Mouse (Mus musculus): ENCODE results near the gene Mms22l. TPM values are rescaled to one million over a fixed set of nuclear protein-coding genes. Genes with fewer than 3 reads are reported as not detected.

Gene Mms22l
- total and polyA plus RNA-seq, 2 experiments from 2014 or later = 4.5 to 7.1 TPM

DNA sequence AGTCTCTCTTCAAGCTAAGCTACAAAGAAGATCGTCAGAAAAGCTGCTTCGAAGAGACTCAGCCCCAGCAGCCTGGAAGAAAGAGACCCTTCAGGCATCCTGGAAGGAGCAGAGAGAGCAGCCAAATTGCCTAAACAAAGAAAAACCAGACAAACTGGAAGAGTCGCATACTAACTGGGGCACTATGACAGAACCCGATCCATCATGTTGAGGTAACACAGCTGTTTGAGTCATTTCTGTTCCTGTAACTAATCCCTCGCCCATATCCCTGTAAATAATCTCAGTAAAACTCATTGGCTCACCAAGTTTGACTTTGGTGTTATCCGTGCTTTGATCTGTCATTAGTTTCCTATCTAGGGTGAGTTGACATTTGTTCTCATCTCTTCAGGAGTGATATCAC, 123.8 kb downstream of the Mms22l start:
- H3K4me3 ChIP-seq (ENCODE audit: low read depth, low read length) = no peak overlapping the region
- no peaks in the 10 kb centered on the region for H3K27me3 ChIP-seq (ENCODE audit: insufficient read depth, low read length)
- no peak overlapping the region for H3K9ac ChIP-seq
- H3K9me3 ChIP-seq (ENCODE audit: low read length) = no peaks in the 10 kb centered on the region
- no peak for ATAC-seq
- no peaks in the 10 kb centered on the region for H3K4me1 ChIP-seq (ENCODE audit: insufficient read depth)
- no peak overlapping the region for H3K27ac ChIP-seq (ENCODE audit: low read depth, low read length)
- WGBS = 72% methylated on average over 6 of the region's 6 CpGs
- no peak for DNase-seq
- no peak for TF ChIP-seq CTCF (IDR thresholded peaks at IDR 0.05; ENCODE audit: low read depth)
- no peaks in the 10 kb centered on the region for H3K36me3 ChIP-seq (ENCODE audit: insufficient read depth)
- no peak overlapping the region for H3K4me2 ChIP-seq (ENCODE audit: low read depth)

DNA sequence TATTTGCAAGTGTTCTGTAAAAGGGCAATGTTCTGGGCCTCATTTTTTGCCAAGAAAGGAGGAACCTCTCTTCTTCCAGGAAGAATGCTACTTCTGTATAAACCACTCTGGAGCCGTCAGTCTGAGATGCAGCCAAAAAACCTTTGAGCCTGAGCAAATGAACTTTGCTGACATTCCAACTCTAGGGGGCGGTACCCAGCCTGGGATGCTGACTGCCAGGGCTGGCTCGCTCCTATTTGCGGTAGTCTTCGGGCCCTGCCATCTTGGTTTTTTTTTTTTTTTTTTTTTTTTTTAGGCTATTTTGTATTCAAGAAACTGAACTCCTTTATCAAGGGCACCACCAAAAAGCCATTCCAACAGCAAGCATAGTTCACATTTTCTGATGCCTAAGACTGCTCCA, 124.2 kb downstream of the Mms22l start:
- 0 out of 2 replicates have a peak, but pooled peaks have one; percentile 18 for ATAC-seq
- DNase-seq = no peak
- no peak overlapping the region for H3K9ac ChIP-seq

DNA sequence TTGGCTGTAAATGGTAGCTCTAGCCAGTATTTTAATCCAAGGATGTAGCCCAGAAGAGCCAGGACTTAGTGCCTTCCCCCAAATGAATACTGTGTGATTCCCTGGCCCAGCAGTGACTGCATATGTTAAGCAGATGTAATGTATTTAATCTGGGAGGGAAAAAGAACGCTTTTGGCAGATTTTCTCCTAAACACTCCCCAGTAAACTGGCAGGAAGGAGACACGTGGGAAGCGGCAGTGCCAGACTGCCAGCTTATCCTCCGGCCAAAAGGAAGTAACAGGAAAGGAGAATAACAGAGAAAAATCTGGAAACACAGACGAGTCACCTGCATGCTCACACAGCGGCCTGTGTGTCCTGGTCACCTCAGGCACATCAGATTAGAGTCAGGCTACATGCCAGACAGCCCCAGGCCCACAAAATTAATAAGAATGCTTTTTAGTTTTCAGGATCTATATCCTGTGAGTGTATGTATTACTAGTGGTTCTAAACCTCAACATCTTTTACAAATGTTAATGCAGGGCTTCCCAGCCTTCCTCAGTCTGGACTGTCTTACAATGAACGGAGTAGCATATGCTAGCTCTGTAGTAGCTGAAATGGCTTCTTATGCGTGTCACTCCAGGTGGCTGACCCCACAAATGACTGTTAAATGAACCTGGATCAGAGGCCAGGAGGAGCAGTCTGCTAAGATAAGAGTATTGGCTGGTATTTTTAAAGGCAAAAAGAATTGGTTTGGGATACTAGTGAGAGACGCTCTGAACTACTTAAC, 125.4 kb downstream of the Mms22l start:
- DNase-seq (peak; percentile 77), ATAC-seq (peak; percentile 92)
- H3K36me3 ChIP-seq (ENCODE audit: insufficient read depth) = no peaks in the 10 kb centered on the region
- no peaks in the 10 kb centered on the region for H3K4me1 ChIP-seq (ENCODE audit: insufficient read depth)
- no peaks in the 10 kb centered on the region for H3K27me3 ChIP-seq (ENCODE audit: insufficient read depth, low read length)
- WGBS = 53% methylated on average over 9 of the region's 9 CpGs
- TF ChIP-seq CTCF (IDR thresholded peaks at IDR 0.05; ENCODE audit: low read depth) = no peak
- H3K9me3 ChIP-seq (ENCODE audit: low read length) = no peaks in the 10 kb centered on the region
- H3K4me2 ChIP-seq (ENCODE audit: low read depth) = no peak overlapping the region
- no peak overlapping the region for H3K27ac ChIP-seq (ENCODE audit: low read depth, low read length)
- H3K4me3 ChIP-seq (ENCODE audit: low read depth, low read length) = no peak overlapping the region
- H3K9ac ChIP-seq = no peak overlapping the region

More for the DNA sequence above, 124.2 kb downstream of the Mms22l start:
- WGBS = 69% methylated on average over 5 of the region's 5 CpGs
- H3K4me1 ChIP-seq (ENCODE audit: insufficient read depth) = no peaks in the 10 kb centered on the region
- no peaks in the 10 kb centered on the region for H3K36me3 ChIP-seq (ENCODE audit: insufficient read depth)
- H3K4me2 ChIP-seq (ENCODE audit: low read depth) = no peak overlapping the region
- no peaks in the 10 kb centered on the region for H3K27me3 ChIP-seq (ENCODE audit: insufficient read depth, low read length)
- H3K27ac ChIP-seq (ENCODE audit: low read depth, low read length) = no peak overlapping the region
- TF ChIP-seq CTCF (IDR thresholded peaks at IDR 0.05; ENCODE audit: low read depth) = no peak
- no peaks in the 10 kb centered on the region for H3K9me3 ChIP-seq (ENCODE audit: low read length)
- H3K4me3 ChIP-seq (ENCODE audit: low read depth, low read length) = no peak overlapping the region

DNA sequence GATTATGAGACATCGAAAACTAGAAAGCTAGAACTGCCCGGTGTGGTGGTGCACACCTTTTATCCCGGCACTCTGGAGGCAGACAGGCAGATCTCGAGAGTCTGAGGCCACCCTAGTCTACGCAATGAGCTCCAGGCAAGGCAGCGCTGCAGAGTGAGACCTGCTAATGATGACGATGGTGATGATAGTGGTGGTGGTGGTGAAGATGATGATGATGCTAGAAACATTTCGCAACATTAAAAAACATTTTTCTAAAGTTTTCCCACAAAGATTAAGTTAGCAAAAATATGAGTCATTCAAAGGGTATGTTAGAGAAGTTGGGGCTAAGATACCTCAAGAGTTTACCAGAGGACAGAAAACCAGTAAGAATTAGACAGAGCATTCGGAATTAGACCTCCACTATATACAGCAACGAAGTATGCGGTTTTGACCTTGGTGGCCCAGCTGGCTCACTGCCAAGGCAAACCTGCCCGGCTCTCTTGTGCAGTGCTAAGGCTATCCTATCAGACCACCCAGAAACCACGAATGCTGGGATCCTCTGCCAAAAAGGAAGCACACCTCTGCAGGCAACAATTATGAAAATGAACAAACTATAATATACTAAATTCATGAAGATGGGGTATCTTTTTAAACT, 129.8 kb downstream of the Mms22l start:
- Histone ChIP-seq H3K4me1 (ENCODE audit: insufficient read depth) (peaks cover 2% of the 10 kb centered on the region), H3K4me2 (ENCODE audit: low read depth) (no peak overlapping the region), H3K27me3 (ENCODE audit: insufficient read depth, low read length) (no peaks in the 10 kb centered on the region), H3K4me3 (ENCODE audit: low read depth, low read length) (no peak overlapping the region), H3K9me3 (ENCODE audit: low read length) (no peaks in the 10 kb centered on the region), H3K27ac (ENCODE audit: low read depth, low read length) (no peak overlapping the region), H3K36me3 (ENCODE audit: insufficient read depth) (no peaks in the 10 kb centered on the region), H3K9ac (no peak overlapping the region)
- 77% methylated on average over 13 of the region's 13 CpGs for WGBS
- DNase-seq = no peak
- no peak for ATAC-seq
- TF ChIP-seq CTCF (IDR thresholded peaks at IDR 0.05; ENCODE audit: low read depth) = no peak

DNA sequence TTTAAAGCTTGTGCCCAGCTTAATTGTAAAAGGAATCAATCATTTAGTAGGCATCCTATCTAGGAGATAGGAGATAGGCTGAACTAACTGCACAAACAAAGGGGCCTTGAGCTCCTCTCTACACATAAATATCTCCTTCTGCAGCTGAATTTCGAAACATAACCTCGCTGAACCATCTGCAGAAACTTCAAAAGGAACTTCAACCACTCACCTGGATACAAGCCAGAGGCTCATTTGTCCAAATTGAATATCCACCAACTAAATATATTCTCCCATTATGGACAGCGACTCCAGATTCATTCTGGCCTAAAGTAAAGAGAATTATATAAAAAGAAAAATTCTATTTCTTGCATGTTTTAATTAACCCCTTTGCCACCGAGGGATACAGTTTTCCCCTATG, 130.4 kb downstream of the Mms22l start:
- WGBS = 55% methylated on average over 4 of the region's 4 CpGs
- no peak for TF ChIP-seq CTCF (IDR thresholded peaks at IDR 0.05; ENCODE audit: low read depth)
- ATAC-seq = no peak

DNA sequence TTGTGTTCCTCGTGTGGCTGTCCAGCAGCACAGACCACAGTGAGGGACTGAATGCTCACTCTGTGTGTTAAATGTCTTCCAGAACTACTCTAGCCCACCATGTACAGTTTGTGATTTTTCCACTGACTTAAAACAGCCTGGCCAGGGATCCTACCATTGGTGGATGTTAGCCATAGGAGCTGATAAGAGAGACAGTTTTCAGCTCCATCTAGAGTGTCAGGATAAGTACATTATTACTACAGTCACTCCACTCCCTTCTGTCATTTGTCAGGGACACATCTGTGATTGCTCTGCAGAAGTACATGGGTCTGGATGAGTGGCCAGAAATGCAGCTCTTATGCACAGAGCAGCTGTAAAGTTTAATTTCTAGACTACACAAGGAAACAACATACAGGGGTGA, 131.6 kb downstream of the Mms22l start:
- Histone ChIP-seq H3K4me3 (ENCODE audit: low read depth, low read length) (no peak overlapping the region), H3K9me3 (ENCODE audit: low read length) (no peaks in the 10 kb centered on the region), H3K9ac (no peak overlapping the region), H3K4me2 (ENCODE audit: low read depth) (no peak overlapping the region), H3K4me1 (ENCODE audit: insufficient read depth) (peaks cover 6% of the 10 kb centered on the region), H3K27me3 (ENCODE audit: insufficient read depth, low read length) (no peaks in the 10 kb centered on the region), H3K27ac (ENCODE audit: low read depth, low read length) (no peak overlapping the region), H3K36me3 (ENCODE audit: insufficient read depth) (no peaks in the 10 kb centered on the region)
- 61% methylated on average over 1 of the region's 1 CpGs for WGBS
- DNase-seq (no peak), ATAC-seq (no peak)
- TF ChIP-seq CTCF (IDR thresholded peaks at IDR 0.05; ENCODE audit: low read depth) = no peak

More for the DNA sequence above, 130.4 kb downstream of the Mms22l start:
- H3K4me2 ChIP-seq (ENCODE audit: low read depth) = no peak overlapping the region
- no peak for DNase-seq
- H3K4me3 ChIP-seq (ENCODE audit: low read depth, low read length) = no peak overlapping the region
- no peaks in the 10 kb centered on the region for H3K36me3 ChIP-seq (ENCODE audit: insufficient read depth)
- no peaks in the 10 kb centered on the region for H3K27me3 ChIP-seq (ENCODE audit: insufficient read depth, low read length)
- no peak overlapping the region for H3K27ac ChIP-seq (ENCODE audit: low read depth, low read length)
- H3K4me1 ChIP-seq (ENCODE audit: insufficient read depth) = peaks cover 6% of the 10 kb centered on the region
- H3K9me3 ChIP-seq (ENCODE audit: low read length) = no peaks in the 10 kb centered on the region
- no peak overlapping the region for H3K9ac ChIP-seq

DNA sequence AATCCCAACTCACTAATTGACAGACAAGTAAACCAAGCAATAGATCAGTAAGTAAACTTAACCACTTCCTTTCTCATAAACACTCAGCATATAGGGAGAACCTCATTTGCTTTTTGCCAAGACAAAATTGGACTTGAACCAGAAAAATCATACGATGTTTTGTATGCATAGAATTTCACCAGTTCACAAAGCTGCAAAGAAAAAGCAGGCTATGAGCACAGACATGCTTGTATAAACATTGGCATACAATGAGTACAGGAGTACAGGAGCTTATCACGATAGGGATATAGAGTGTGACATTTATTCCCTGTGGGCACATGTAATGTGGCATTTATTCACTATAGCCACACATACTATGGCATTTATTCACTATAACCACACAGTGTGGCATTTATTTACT, 134.2 kb downstream of the Mms22l start:
- no peak for DNase-seq
- Histone ChIP-seq H3K4me1 (ENCODE audit: insufficient read depth) (peaks cover 6% of the 10 kb centered on the region), H3K27me3 (ENCODE audit: insufficient read depth, low read length) (no peaks in the 10 kb centered on the region), H3K4me3 (ENCODE audit: low read depth, low read length) (no peak overlapping the region), H3K9ac (no peak overlapping the region), H3K9me3 (ENCODE audit: low read length) (no peaks in the 10 kb centered on the region), H3K36me3 (ENCODE audit: insufficient read depth) (no peaks in the 10 kb centered on the region), H3K4me2 (ENCODE audit: low read depth) (no peak overlapping the region), H3K27ac (ENCODE audit: low read depth, low read length) (no peak overlapping the region)
- TF ChIP-seq CTCF (IDR thresholded peaks at IDR 0.05; ENCODE audit: low read depth) = no peak
- WGBS = 34% methylated on average over 2 of the region's 2 CpGs
- ATAC-seq = peak; percentile 54

Data from forebrain, postnatal 0 days (tissue).